Mouse (Mus musculus) midbrain, embryonic 11.5 days (tissue): ENCODE data around the gene Arhgef10l. TPM values are rescaled to one million over a fixed set of nuclear protein-coding genes. Genes with fewer than 3 reads are reported as not detected.

Source experiments
- ATAC-seq: fragments of 200-750 bp; cut with Nextera tagmentation; 2 replicates; pipeline ENCODE4 v1.8.0; 2017; ENCODE audit warnings: moderate TSS enrichment, moderate library complexity; ENCODE audit not compliant: low FRiP score
- DNase-seq: peaks from one replicate; pipeline ENCODE4 v3.0.0; 2015; ENCODE audit warnings: low spot score; ENCODE audit errors: missing footprints
- H3K27ac ChIP-seq: fragments of 300-500 bp; sonication (generic); 2 replicates; pipeline ENCODE4 v1.5.1; 2014; ENCODE audit warnings: low read depth, low read length
- H3K27me3 ChIP-seq: fragments of 300-500 bp; sonication (generic); 2 replicates; pipeline ENCODE4 v1.6.1; 2014; ENCODE audit warnings: mild to moderate bottlenecking, low read length, moderate library complexity, mixed read lengths; ENCODE audit not compliant: control insufficient read depth, insufficient read depth
- H3K36me3 ChIP-seq: fragments of 300-500 bp; sonication (generic); 2 replicates; pipeline ENCODE4 v1.6.1; 2014; ENCODE audit warnings: mild to moderate bottlenecking, low read length, moderate library complexity, mixed read lengths; ENCODE audit not compliant: control insufficient read depth, insufficient read depth
- H3K4me1 ChIP-seq: fragments of 300-500 bp; sonication (generic); 2 replicates; pipeline ENCODE4 v1.6.1; 2014; ENCODE audit warnings: low read length; ENCODE audit not compliant: control insufficient read depth, insufficient read depth
- H3K4me2 ChIP-seq: fragments of 300-500 bp; sonication (generic); 2 replicates; pipeline ENCODE4 v1.6.1; 2014; ENCODE audit warnings: mild to moderate bottlenecking, moderate library complexity
- H3K4me3 ChIP-seq: fragments of 300-500 bp; sonication (generic); 2 replicates; pipeline ENCODE4 v1.5.1; 2014; ENCODE audit warnings: low read depth, low read length
- H3K9ac ChIP-seq: fragments of 300-500 bp; sonication (generic); 2 replicates; pipeline ENCODE4 v1.6.1; 2014; ENCODE audit warnings: low read length
- H3K9me3 ChIP-seq: fragments of 300-500 bp; sonication (generic); 2 replicates; pipeline ENCODE4 v1.6.1; 2016; ENCODE audit warnings: low read length; ENCODE audit not compliant: control insufficient read depth
- WGBS: fragments of 180-500 bp; shearing (Covaris S2); extraction: QIAGEN DNeasy Blood & Tissue Kit; methylation state at CpG from one replicate; pipeline ENCODE4 v1.1.7; 2014; 5-methylcytosine and 5-hydroxymethylcytosine counted together
- polyA plus RNA-seq: library from polyadenylated mRNA; unstranded; fragments of >200 nt; fragmentation: Nextera tagmentation; extraction: Ambion mirVana; gene quantifications from 2 replicates; pipeline ENCODE4 v1.2.1, GENCODE M21; 2014

Arhgef10l gene
- polyA plus RNA-seq, 1 experiment from 2014 or later = 18.5 TPM

GRCm38 (mm10) chr4:140653835-140654583, 11.8 kb downstream of the Arhgef10l start:
- H3K27ac ChIP-seq = no peak overlapping the region
- no peak for ATAC-seq
- H3K4me1 ChIP-seq = peaks cover 23% of the 10 kb centered on the region

GRCm38 (mm10) chr4:140649731-140650130, 16.1 kb downstream of the Arhgef10l start:
- Histone ChIP-seq H3K4me3 (no peak overlapping the region), H3K36me3 (no peaks in the 10 kb centered on the region), H3K9me3 (no peaks in the 10 kb centered on the region), H3K9ac (no peak overlapping the region), H3K4me1 (peaks cover 21% of the 10 kb centered on the region), H3K27ac (no peak overlapping the region), H3K4me2 (no peak overlapping the region), H3K27me3 (no peaks in the 10 kb centered on the region)
- DNase-seq = no peak
- ATAC-seq = no peak
- 73% methylated on average over 1 of the region's 1 CpGs for WGBS

More at GRCm38 (mm10) chr4:140653835-140654583, 11.8 kb downstream of the Arhgef10l start:
- Histone ChIP-seq H3K9ac (no peak overlapping the region), H3K36me3 (no peaks in the 10 kb centered on the region), H3K9me3 (no peaks in the 10 kb centered on the region), H3K4me2 (no peak overlapping the region), H3K27me3 (no peaks in the 10 kb centered on the region), H3K4me3 (no peak overlapping the region)
- 52% methylated on average over 14 of the region's 14 CpGs for WGBS
- peak; percentile 79 for DNase-seq

GRCm38 (mm10) chr4:140649207-140649591, 16.6 kb downstream of the Arhgef10l start:
- ATAC-seq = peak; percentile 2; the same call in 1 of the 2 replicates
- Histone ChIP-seq H3K4me2 (peak overlapping the region; percentile 52), H3K36me3 (no peaks in the 10 kb centered on the region), H3K27ac (peak overlapping the region; percentile 92), H3K27me3 (no peaks in the 10 kb centered on the region), H3K9ac (peak overlapping the region; percentile 99), H3K9me3 (no peaks in the 10 kb centered on the region), H3K4me1 (peaks cover 21% of the 10 kb centered on the region), H3K4me3 (peak overlapping the region; percentile 85; the same call in 1 of the 2 replicates)
- WGBS = 27% methylated on average over 9 of the region's 9 CpGs
- no peak for DNase-seq

- Histone ChIP-seq H3K9ac (peak overlapping the region; percentile 99), H3K4me1 (peaks cover 21% of the 10 kb centered on the region), H3K9me3 (no peaks in the 10 kb centered on the region), H3K4me2 (peak overlapping the region; percentile 52), H3K36me3 (no peaks in the 10 kb centered on the region), H3K27me3 (no peaks in the 10 kb centered on the region), H3K4me3 (peak overlapping the region; percentile 85), H3K27ac (peak overlapping the region; percentile 92)
- peak; percentile 96 for DNase-seq
- 1% methylated on average over 29 of the region's 50 CpGs for WGBS
- ATAC-seq = peak; percentile 87
Observed at GRCm38 (mm10) chr4:140648443-140649206, 17.2 kb downstream of the Arhgef10l start.

- Histone ChIP-seq H3K27me3 (no peaks in the 10 kb centered on the region), H3K4me1 (peaks cover 21% of the 10 kb centered on the region), H3K9ac (peak overlapping the region; percentile 99), H3K4me3 (peak overlapping the region; percentile 85), H3K36me3 (peaks cover 3% of the 10 kb centered on the region; the same call in 1 of the 2 replicates), H3K9me3 (peaks cover 3% of the 10 kb centered on the region; the same call in 1 of the 2 replicates), H3K4me2 (peak overlapping the region; percentile 52), H3K27ac (peak overlapping the region; percentile 92)
- ATAC-seq (peak; percentile 68), DNase-seq (peak; percentile 96)
- 3% methylated on average over 12 of the region's 12 CpGs for WGBS
Observed at GRCm38 (mm10) chr4:140647711-140648421, 17.9 kb downstream of the Arhgef10l start.

GRCm38 (mm10) chr4:140645638-140646037, 20.2 kb downstream of the Arhgef10l start:
- no peak for ATAC-seq
- H3K4me3 ChIP-seq = no peak overlapping the region
- H3K36me3 ChIP-seq = peaks cover 3% of the 10 kb centered on the region
- 88% methylated on average over 3 of the region's 3 CpGs for WGBS
- H3K4me1 ChIP-seq = peaks cover 21% of the 10 kb centered on the region
- DNase-seq = no peak
- no peak overlapping the region for H3K4me2 ChIP-seq
- H3K27me3 ChIP-seq = no peaks in the 10 kb centered on the region
- H3K27ac ChIP-seq = no peak overlapping the region
- H3K9ac ChIP-seq = no peak overlapping the region
- peaks cover 3% of the 10 kb centered on the region; the same call in 1 of the 2 replicates for H3K9me3 ChIP-seq

- 31% methylated on average over 3 of the region's 3 CpGs for WGBS
Observed at GRCm38 (mm10) chr4:140644701-140645100, 21.1 kb downstream of the Arhgef10l start.

GRCm38 (mm10) chr4:140644276-140644675, 21.5 kb downstream of the Arhgef10l start:
- peaks cover 3% of the 10 kb centered on the region; the same call in 1 of the 2 replicates for H3K9me3 ChIP-seq
- WGBS = 71% methylated on average over 6 of the region's 6 CpGs
- peaks cover 3% of the 10 kb centered on the region for H3K36me3 ChIP-seq
- no peak overlapping the region for H3K27ac ChIP-seq
- peaks cover 20% of the 10 kb centered on the region for H3K4me1 ChIP-seq
- no peaks in the 10 kb centered on the region for H3K27me3 ChIP-seq
- H3K4me3 ChIP-seq = no peak overlapping the region
- no peak for ATAC-seq
- no peak for DNase-seq
- no peak overlapping the region for H3K4me2 ChIP-seq
- no peak overlapping the region for H3K9ac ChIP-seq

More at GRCm38 (mm10) chr4:140644701-140645100, 21.1 kb downstream of the Arhgef10l start:
- no peaks in the 10 kb centered on the region for H3K27me3 ChIP-seq
- H3K4me2 ChIP-seq = no peak overlapping the region
- H3K36me3 ChIP-seq = peaks cover 3% of the 10 kb centered on the region
- H3K4me3 ChIP-seq = no peak overlapping the region
- H3K9ac ChIP-seq = no peak overlapping the region
- no peak for ATAC-seq
- H3K4me1 ChIP-seq = peaks cover 21% of the 10 kb centered on the region
- peaks cover 3% of the 10 kb centered on the region; the same call in 1 of the 2 replicates for H3K9me3 ChIP-seq
- no peak overlapping the region for H3K27ac ChIP-seq
- DNase-seq = no peak
